Mouse (Mus musculus) olfactory bulb, adult 2 months (tissue): ENCODE measurements around the gene Pomt2.

ENCODE experiments used
- CTCF ChIP-seq: fragments of 200-500 bp; IDR thresholded peaks from 2 replicates; pipeline ENCODE4 v1.5.1; 2012; ENCODE audit warnings: low read depth, mild to moderate bottlenecking, low read length, moderate library complexity; ENCODE audit not compliant: insufficient read depth
- POLR2A ChIP-seq: fragments of 200-500 bp; IDR thresholded peaks from 2 replicates; pipeline ENCODE4 v1.6.1; 2012; ENCODE audit warnings: mild to moderate bottlenecking, low read depth, low read length, moderate library complexity; ENCODE audit not compliant: insufficient read depth

DNA sequence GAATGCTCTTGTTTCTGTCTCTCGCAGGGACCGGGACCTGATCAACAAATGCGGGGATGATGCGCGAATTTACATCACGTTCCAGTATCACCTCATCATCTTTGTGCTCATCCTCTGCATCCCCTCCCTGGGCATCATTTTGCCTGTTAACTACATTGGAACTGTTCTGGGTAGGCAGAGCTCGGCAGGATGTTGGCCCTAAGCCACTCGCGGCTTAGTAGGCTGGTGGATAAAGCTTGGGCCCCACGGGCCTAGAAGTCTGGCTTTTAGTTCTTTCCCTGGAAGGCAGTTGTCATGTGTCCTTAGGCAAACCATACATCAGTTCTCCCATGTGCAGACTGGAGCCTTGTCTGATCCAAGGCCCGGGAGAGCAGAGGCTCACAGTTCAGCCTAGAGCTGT is 82.3 kb downstream of the Pomt2 start:
- TF ChIP-seq POLR2A = no peak
- TF ChIP-seq CTCF = no peak
